Mouse (Mus musculus) forebrain, embryonic 11.5 days (tissue): Measurements from ENCODE around the gene Zfhx3. TPM values are rescaled to one million over a fixed set of nuclear protein-coding genes. Genes with fewer than 3 reads are reported as not detected.
"Not testable (repeated sequence)": the region's sequence is repeated elsewhere in the genome, so short reads cannot be mapped to it uniquely, and the experiment has no call there.

Experiments used
- ATAC-seq: fragments of 200-750 bp; cut with Nextera tagmentation; replicated peaks from 2 replicates; pipeline ENCODE4 v1.8.0; 2017; ENCODE audit warnings: moderate TSS enrichment; ENCODE audit not compliant: low FRiP score
- DNase-seq: peaks from one replicate; pipeline ENCODE4 v3.0.0-alpha.2; 2017; ENCODE audit warnings: low spot score
- H3K27ac ChIP-seq: fragments of 300-500 bp; sonication (generic); 2 replicates; pipeline ENCODE4 v1.5.1; 2014; ENCODE audit warnings: low read depth, low read length
- H3K27me3 ChIP-seq: fragments of 300-500 bp; sonication (generic); 2 replicates; pipeline ENCODE4 v1.6.1; 2014; ENCODE audit warnings: mild to moderate bottlenecking, low read length, mixed read lengths; ENCODE audit not compliant: control insufficient read depth, insufficient read depth
- H3K36me3 ChIP-seq: fragments of 300-500 bp; sonication (generic); 2 replicates; pipeline ENCODE4 v1.6.1; 2014; ENCODE audit warnings: mild to moderate bottlenecking, low read length, moderate library complexity, mixed read lengths; ENCODE audit not compliant: control insufficient read depth, insufficient read depth
- H3K4me1 ChIP-seq: fragments of 300-500 bp; sonication (generic); replicated peaks from 2 replicates; pipeline ENCODE4 v1.6.1; 2014; ENCODE audit warnings: low read length, mixed read lengths; ENCODE audit not compliant: control insufficient read depth, insufficient read depth
- H3K4me2 ChIP-seq: fragments of 300-500 bp; sonication (generic); 2 replicates; pipeline ENCODE4 v1.6.1; 2014; ENCODE audit warnings: low read depth, mild to moderate bottlenecking, low read length, moderate library complexity, mixed read lengths; ENCODE audit not compliant: severe bottlenecking
- H3K4me3 ChIP-seq: fragments of 300-500 bp; sonication (generic); 2 replicates; pipeline ENCODE4 v1.5.1; 2014; ENCODE audit warnings: low read depth, low read length
- H3K9ac ChIP-seq: fragments of 300-500 bp; sonication (generic); 2 replicates; pipeline ENCODE4 v1.6.1; 2014; ENCODE audit warnings: low read length
- H3K9me3 ChIP-seq: fragments of 300-500 bp; sonication (generic); 2 replicates; pipeline ENCODE4 v1.6.1; 2016; ENCODE audit warnings: low read length, mixed read lengths; ENCODE audit not compliant: control insufficient read depth
- WGBS: fragments of 180-500 bp; shearing (Covaris S2); extraction: QIAGEN DNeasy Blood & Tissue Kit; methylation state at CpG from one replicate; pipeline ENCODE4 v1.1.7; 2014; 5-methylcytosine and 5-hydroxymethylcytosine counted together
- polyA plus RNA-seq: library from polyadenylated mRNA; unstranded; fragments of >200 nt; fragmentation: Nextera tagmentation; extraction: Ambion mirVana; gene quantifications from 2 replicates; pipeline ENCODE4 v1.2.1, GENCODE M21; 2014

Gene Zfhx3
- 21.7 and 22.9 TPM in 2 replicates for polyA plus RNA-seq

DNA sequence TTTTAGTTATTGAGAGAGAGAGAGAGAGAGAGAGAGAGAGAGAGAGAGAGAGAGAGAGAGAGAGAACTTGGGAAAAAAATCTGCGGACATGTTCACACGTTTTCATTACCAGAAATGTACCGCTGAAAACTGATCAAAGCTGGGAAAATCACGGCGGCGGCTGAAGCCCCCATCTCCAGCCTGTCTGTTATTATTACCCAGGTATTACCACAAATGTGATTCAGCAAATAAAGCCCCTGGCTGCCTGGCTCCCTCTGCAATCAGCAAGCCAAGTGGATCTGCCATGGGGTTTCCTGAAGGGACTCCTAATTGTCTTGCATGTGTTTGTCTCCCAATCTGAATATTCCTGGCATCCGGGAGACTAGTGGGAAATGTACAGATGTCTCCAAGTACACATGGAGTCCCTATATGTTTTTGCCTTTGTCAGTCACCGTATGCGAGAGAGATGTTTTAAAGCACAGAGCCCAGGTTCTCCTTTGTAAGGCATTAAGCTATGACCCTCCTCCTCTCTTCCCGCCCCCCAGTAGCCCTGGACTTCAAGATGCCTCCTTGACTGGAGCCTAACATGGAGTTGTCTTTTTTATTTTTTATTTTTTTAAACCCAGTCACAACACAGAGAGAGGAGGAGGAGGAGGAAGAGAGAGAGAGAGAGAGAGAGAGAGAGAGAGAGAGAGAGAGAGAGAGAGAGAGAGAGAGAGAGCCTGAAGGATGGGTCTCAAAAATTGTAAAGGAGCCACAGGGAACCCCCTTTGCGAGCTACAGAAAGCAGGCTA lies at the start of gene Zfhx3:
Gene Zfhx3, plus strand, starts transcription at position 723 of the 773 bp plus-strand sequence.
- H3K27ac ChIP-seq, result peak within 1 kb of the TSS; percentile 57
- peaks cover 7% of the 10 kb centered on the region; the same call in 1 of the 2 replicates for H3K27me3 ChIP-seq
- no peak for DNase-seq
- H3K9me3 ChIP-seq, result no peaks in the 10 kb centered on the region
- peak within 1 kb of the TSS; percentile 22 for H3K4me3 ChIP-seq
- peak within 1 kb of the TSS; percentile 17; the same call in 1 of the 2 replicates for H3K9ac ChIP-seq
- no peaks in the 10 kb centered on the region for H3K36me3 ChIP-seq
- ATAC-seq, result no peak
- 24% methylated on average over 11 of the region's 11 CpGs for WGBS
- peak within 1 kb of the TSS; percentile 47 for H3K4me2 ChIP-seq
- H3K4me1 ChIP-seq, result peaks cover 12% of the 10 kb centered on the region; the same call in 1 of the 2 replicates

GRCm38 (mm10) chr8:107918984-107919383 lies 23.5 kb upstream of the Zfhx3 start:
- 95% methylated on average over 12 of the region's 12 CpGs for WGBS
- ATAC-seq, result no peak

GRCm38 (mm10) chr8:107926149-107926548 lies 16.3 kb upstream of the Zfhx3 start:
- WGBS, result 87% methylated on average over 15 of the region's 15 CpGs
- Histone ChIP-seq H3K9me3 (no peaks in the 10 kb centered on the region), H3K27me3 (no peaks in the 10 kb centered on the region), H3K36me3 (no peaks in the 10 kb centered on the region), H3K4me1 (no peaks in the 10 kb centered on the region), H3K4me2 (no peak overlapping the region), H3K4me3 (no peak overlapping the region), H3K27ac (no peak overlapping the region), H3K9ac (no peak overlapping the region)
- DNase-seq (no peak), ATAC-seq (no peak)

More at GRCm38 (mm10) chr8:107918984-107919383, 23.5 kb upstream of the Zfhx3 start:
- Histone ChIP-seq H3K27me3 (no peaks in the 10 kb centered on the region), H3K4me3 (no peak overlapping the region), H3K27ac (no peak overlapping the region), H3K4me2 (no peak overlapping the region), H3K36me3 (no peaks in the 10 kb centered on the region), H3K9me3 (no peaks in the 10 kb centered on the region), H3K4me1 (no peaks in the 10 kb centered on the region), H3K9ac (no peak overlapping the region)
- no peak for DNase-seq

GRCm38 (mm10) chr8:107936725-107937124 lies 5.7 kb upstream of the Zfhx3 start:
- Histone ChIP-seq H3K4me2 (no peak overlapping the region), H3K36me3 (no peaks in the 10 kb centered on the region), H3K27me3 (no peaks in the 10 kb centered on the region), H3K27ac (no peak overlapping the region), H3K4me1 (0 out of 2 replicates have a peak, but pooled peaks cover 2% of the 10 kb centered on the region), H3K9me3 (no peaks in the 10 kb centered on the region), H3K4me3 (no peak overlapping the region), H3K9ac (no peak overlapping the region)
- 97% methylated on average over 4 of the region's 4 CpGs for WGBS
- ATAC-seq (no peak), DNase-seq (no peak)

DNA sequence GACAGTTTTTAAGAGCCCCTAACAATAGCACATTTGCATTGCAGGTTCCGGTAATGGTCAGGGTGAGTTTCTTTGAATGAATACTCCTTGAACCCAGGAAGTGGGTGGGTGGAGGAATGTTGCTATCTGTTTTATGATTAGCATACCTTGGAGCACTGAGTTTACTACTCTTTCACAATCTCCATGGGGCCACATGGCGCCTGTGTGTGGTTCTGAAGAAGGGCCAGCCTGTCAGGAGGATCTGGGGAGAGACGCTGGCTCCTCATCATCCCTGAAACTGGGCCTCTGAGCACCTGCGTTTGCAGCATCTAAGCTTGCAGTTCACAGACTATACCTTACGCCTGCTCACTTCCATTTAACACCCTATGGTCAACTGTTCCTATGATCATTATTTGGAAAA lies 4.2 kb upstream of the Zfhx3 start:
- WGBS, result 93% methylated on average over 5 of the region's 5 CpGs
- not testable (repeated sequence) for H3K27me3 ChIP-seq, H3K9me3 ChIP-seq, DNase-seq, H3K36me3 ChIP-seq, H3K4me1 ChIP-seq, ATAC-seq, H3K4me3 ChIP-seq, H3K4me2 ChIP-seq, H3K27ac ChIP-seq, H3K9ac ChIP-seq

DNA sequence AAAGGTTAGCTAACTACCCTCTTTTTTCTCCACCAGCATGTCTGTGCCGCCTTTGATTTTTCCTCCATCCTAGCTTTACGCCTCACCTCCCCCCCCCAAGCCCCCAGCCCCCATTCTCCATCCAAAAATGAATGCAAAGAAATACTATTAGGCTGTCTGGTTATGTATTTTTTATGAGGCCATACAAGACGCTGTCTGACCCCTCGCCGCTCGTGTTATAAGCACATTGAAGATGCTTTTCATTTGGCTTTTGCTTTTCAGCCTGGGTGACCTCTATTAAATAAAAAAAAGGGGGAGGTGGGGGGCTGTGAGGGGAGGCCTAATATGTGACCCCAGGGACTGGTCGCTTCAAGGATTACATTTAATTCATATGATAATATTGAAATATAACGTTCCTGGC lies 2.3 kb upstream of the Zfhx3 start:
- H3K4me2 ChIP-seq, result no peak overlapping the region
- peaks cover 12% of the 10 kb centered on the region; the same call in 1 of the 2 replicates for H3K4me1 ChIP-seq
- H3K9ac ChIP-seq, result no peak overlapping the region
- no peaks in the 10 kb centered on the region for H3K36me3 ChIP-seq
- whole genome bisulfite sequencing, result 73% methylated on average over 8 of the region's 8 CpGs
- no peaks in the 10 kb centered on the region for H3K9me3 ChIP-seq
- H3K27ac ChIP-seq, result no peak overlapping the region
- H3K27me3 ChIP-seq, result peaks cover 6% of the 10 kb centered on the region; the same call in 1 of the 2 replicates
- no peak for DNase-seq
- H3K4me3 ChIP-seq, result no peak overlapping the region
- no peak for ATAC-seq

GRCm38 (mm10) chr8:107942752-107943510 lies 487 bp downstream of the Zfhx3 start:
- no peaks in the 10 kb centered on the region for H3K9me3 ChIP-seq
- 0 out of 2 replicates have a peak overlapping the region, but pooled peaks have one; percentile 6 for H3K27ac ChIP-seq
- peak; percentile 65 for DNase-seq
- peak overlapping the region; percentile 22 for H3K4me3 ChIP-seq
- under 1% methylated on average over 17 of the region's 17 CpGs for WGBS
- H3K4me1 ChIP-seq, result peaks cover 12% of the 10 kb centered on the region; the same call in 1 of the 2 replicates
- H3K27me3 ChIP-seq, result peaks cover 7% of the 10 kb centered on the region; the same call in 1 of the 2 replicates
- peak; percentile 70 for ATAC-seq
- H3K36me3 ChIP-seq, result no peaks in the 10 kb centered on the region
- H3K4me2 ChIP-seq, result peak overlapping the region; percentile 47
- peak overlapping the region; percentile 17; the same call in 1 of the 2 replicates for H3K9ac ChIP-seq

GRCm38 (mm10) chr8:107943550-107944348 lies 1.3 kb downstream of the Zfhx3 start:
- peaks cover 7% of the 10 kb centered on the region; the same call in 1 of the 2 replicates for H3K27me3 ChIP-seq
- 8% methylated on average over 10 of the region's 10 CpGs for WGBS
- no peak overlapping the region; the same call in 1 of the 2 replicates for H3K27ac ChIP-seq
- H3K4me2 ChIP-seq, result peak overlapping the region; percentile 47
- ATAC-seq, result no peak
- H3K4me1 ChIP-seq, result peaks cover 12% of the 10 kb centered on the region; the same call in 1 of the 2 replicates
- H3K4me3 ChIP-seq, result peak overlapping the region; percentile 22; the same call in 1 of the 2 replicates
- no peaks in the 10 kb centered on the region for H3K36me3 ChIP-seq
- DNase-seq, result no peak
- H3K9ac ChIP-seq, result 0 out of 2 replicates have a peak overlapping the region, but pooled peaks have one; percentile 21
- no peaks in the 10 kb centered on the region for H3K9me3 ChIP-seq
